Mouse (Mus musculus): ENCODE results near the gene Ybx2.

- TF ChIP-seq CTCF (IDR thresholded peaks at IDR 0.05; ENCODE audit: borderline replicate concordance, control insufficient read depth, extremely low read depth, insufficient read depth, low read length, poor library complexity) (no peak), POLR2A (IDR thresholded peaks at IDR 0.05; ENCODE audit: control insufficient read depth, extremely low read depth, insufficient read depth, low read length, poor library complexity) (no peak)
Measured at GRCm38 (mm10) chr11:69931769-69932168, 3.8 kb upstream of the Ybx2 start.

Data from thymus, adult 2 months (tissue).